Mouse (Mus musculus) ovary, postnatal 36 days (tissue): ENCODE data around the gene Olfr3.

ENCODE experiments used
- DNase-seq: peaks from one replicate; pipeline ENCODE4 v3.0.0; 2022; ENCODE audit warnings: low spot score, mixed read lengths

Gene Olfr3

DNA sequence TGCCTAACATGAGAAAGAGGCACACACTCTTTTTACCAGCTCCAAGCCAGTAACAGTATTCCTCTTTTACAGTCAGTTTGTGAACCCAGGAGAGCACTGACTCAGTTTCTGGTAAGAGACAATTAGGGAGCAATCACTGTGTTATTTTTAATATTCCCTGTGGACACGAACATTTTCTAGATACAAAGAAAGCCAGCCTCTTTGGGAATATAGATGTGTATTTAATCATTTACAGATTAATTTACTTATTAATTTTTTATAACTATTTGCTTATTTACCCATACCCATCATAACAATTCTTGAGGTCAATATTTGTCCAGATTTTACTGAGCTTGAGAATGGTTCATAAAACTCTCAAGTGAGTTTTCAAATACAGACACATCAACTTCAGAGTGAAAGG, at the start of gene Olfr3:
Gene Olfr3 (minus strand): TSS at position 101 of the 400 bp plus-strand sequence.
- DNase-seq = no peak

DNA sequence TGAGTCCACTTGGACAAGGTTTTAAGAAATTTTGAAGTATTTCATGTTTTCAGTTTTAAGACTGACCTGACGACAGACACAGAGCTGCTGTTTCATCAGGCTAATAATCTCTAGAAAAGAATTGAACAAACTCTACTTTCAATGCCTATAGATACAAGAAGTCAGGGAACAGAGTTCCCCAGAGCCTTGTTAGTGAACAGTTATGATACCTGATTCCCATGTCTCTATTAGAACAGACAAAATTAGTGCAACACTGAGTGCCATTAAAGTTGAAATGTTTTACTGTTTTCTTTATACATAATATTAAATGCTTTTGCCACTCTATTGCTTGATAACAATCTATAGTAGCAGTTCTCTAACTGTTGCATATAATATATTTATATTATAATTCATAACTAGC, 45.7 kb upstream of the Olfr3 start, which contains the start of gene Olfr351:
Gene Olfr351 (minus strand): TSS at position 101 of the 400 bp plus-strand sequence.
- no peak for DNase-seq

DNA sequence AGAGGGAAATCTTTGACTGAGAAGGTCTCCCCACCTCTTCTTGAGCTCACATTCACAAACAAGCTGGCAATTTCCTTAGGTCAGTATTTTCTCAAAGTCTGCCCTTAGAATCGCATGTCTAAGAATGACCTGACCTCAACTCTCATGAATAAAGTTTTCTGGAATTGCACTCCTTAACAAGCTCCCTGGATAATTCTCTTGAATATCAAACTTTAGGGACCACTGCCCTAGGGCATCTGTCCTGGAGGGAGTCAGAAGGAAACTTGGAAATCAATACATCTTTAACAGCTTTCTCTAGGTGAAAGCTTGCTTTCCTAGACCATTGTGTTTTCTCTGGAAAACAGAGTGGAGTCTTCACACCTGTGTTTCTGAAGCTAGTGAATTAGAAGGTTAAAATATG, 29.2 kb upstream of the Olfr3 start, which contains the start of gene Olfr350:
Gene Olfr350 (plus strand): TSS at position 301 of the 400 bp plus-strand sequence.
- no peak for DNase-seq

DNA sequence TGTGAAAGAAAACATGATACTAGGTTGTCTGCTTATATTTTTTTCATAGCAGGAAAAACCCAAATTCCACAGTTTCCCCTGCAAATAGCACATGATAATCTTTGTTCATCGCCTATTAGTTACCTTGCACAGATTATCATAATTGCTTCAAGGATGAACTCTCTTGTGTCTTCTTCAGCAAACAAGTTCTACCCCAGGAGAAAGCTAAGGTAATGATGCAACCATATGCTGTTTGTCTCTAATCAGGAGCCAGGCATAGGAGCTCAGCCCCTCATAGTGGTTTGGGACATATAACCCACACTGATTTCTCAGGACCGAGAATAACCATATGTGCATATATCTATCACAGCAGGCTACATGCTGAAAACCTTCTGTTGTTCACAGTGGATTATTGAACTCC, 26.6 kb downstream of the Olfr3 start, which contains the start of gene Olfr50:
Gene Olfr50 (plus strand): TSS at position 301 of the 400 bp plus-strand sequence.
- DNase-seq = no peak

GRCm38 (mm10) chr2:36783976-36784375, 32.9 kb downstream of the Olfr3 start, which contains the start of gene Olfr348:
TSS of gene Olfr348 (plus strand) at chr2:36784276.
- no peak for DNase-seq
